Mouse (Mus musculus): ENCODE data around the gene Hist1h4m. TPM values are rescaled to one million over a fixed set of nuclear protein-coding genes. Genes with fewer than 3 reads are reported as not detected.

The Hist1h4m gene
- total RNA-seq, 2 experiments from 2014 or later, result 77.6 to 860 TPM

Other genes starting within 250 kb of the Hist1h4m start
Only the 30 nearest of the 31 such genes appear.
- not detected in 2 replicates for gene Olfr1364, start 230.0 kb upstream of the Hist1h4m start, total RNA-seq (2015; ENCODE audit: low replicate concordance)
- gene Olfr1364, start 230.0 kb upstream of the Hist1h4m start, total RNA-seq (2017; ENCODE audit: low replicate concordance), result not detected in 2 replicates
- gene Olfr1362, start 197.7 kb upstream of the Hist1h4m start, total RNA-seq (2015; ENCODE audit: low replicate concordance), result not detected in 2 replicates
- not detected in 2 replicates for gene Olfr1362, start 197.7 kb upstream of the Hist1h4m start, total RNA-seq (2017; ENCODE audit: low replicate concordance)
- not detected in 2 replicates for gene Olfr11, start 169.2 kb upstream of the Hist1h4m start, total RNA-seq (2015; ENCODE audit: low replicate concordance)
- not detected in 2 replicates for gene Olfr11, start 169.2 kb upstream of the Hist1h4m start, total RNA-seq (2017; ENCODE audit: low replicate concordance)
- not detected in 2 replicates for gene Olfr1361, start 148.4 kb upstream of the Hist1h4m start, total RNA-seq (2015; ENCODE audit: low replicate concordance)
- gene Olfr1361, start 148.4 kb upstream of the Hist1h4m start, total RNA-seq (2017; ENCODE audit: low replicate concordance), result not detected in 2 replicates
- gene Olfr1360, start 134.3 kb upstream of the Hist1h4m start, total RNA-seq (2015; ENCODE audit: low replicate concordance), result not detected in 2 replicates
- not detected in 2 replicates for gene Olfr1360, start 134.3 kb upstream of the Hist1h4m start, total RNA-seq (2017; ENCODE audit: low replicate concordance)
- not detected in 2 replicates for gene Olfr1359, start 113.6 kb upstream of the Hist1h4m start, total RNA-seq (2015; ENCODE audit: low replicate concordance)
- gene Olfr1359, start 113.6 kb upstream of the Hist1h4m start, total RNA-seq (2017; ENCODE audit: low replicate concordance), result 0.34 and 0.42 TPM in 2 replicates
- gene Hist1h2bl, start 95.6 kb upstream of the Hist1h4m start, total RNA-seq (2015; ENCODE audit: low replicate concordance), result 91.5 and 110 TPM in 2 replicates
- gene Hist1h2bl, start 95.6 kb upstream of the Hist1h4m start, total RNA-seq (2017; ENCODE audit: low replicate concordance), result 213 and 268 TPM in 2 replicates
- gene Hist1h2ai, start 95.3 kb upstream of the Hist1h4m start, total RNA-seq (2015; ENCODE audit: low replicate concordance), result 6.1 TPM in 1 of 2 replicates, not detected in the other
- gene Hist1h2ai, start 95.3 kb upstream of the Hist1h4m start, total RNA-seq (2017; ENCODE audit: low replicate concordance), result 1,027 and 1,342 TPM in 2 replicates
- 16.7 TPM in 1 of 2 replicates, not detected in the other for gene Hist1h3h, start 94.1 kb upstream of the Hist1h4m start, total RNA-seq (2015; ENCODE audit: low replicate concordance)
- 69.1 and 159 TPM in 2 replicates for gene Hist1h3h, start 94.1 kb upstream of the Hist1h4m start, total RNA-seq (2017; ENCODE audit: low replicate concordance)
- 65.8 and 82.8 TPM in 2 replicates for gene Hist1h2bm, start 89.7 kb upstream of the Hist1h4m start, total RNA-seq (2015; ENCODE audit: low replicate concordance)
- 254 and 277 TPM in 2 replicates for gene Hist1h2bm, start 89.7 kb upstream of the Hist1h4m start, total RNA-seq (2017; ENCODE audit: low replicate concordance)
- gene Hist1h4j, start 76.7 kb upstream of the Hist1h4m start, total RNA-seq (2015; ENCODE audit: low replicate concordance), result not detected in 2 replicates
- gene Hist1h4j, start 76.7 kb upstream of the Hist1h4m start, total RNA-seq (2017; ENCODE audit: low replicate concordance), result 148 and 152 TPM in 2 replicates
- gene Hist1h4k, start 61.2 kb upstream of the Hist1h4m start, total RNA-seq (2015; ENCODE audit: low replicate concordance), result 10.4 and 16.9 TPM in 2 replicates
- 714 and 903 TPM in 2 replicates for gene Hist1h4k, start 61.2 kb upstream of the Hist1h4m start, total RNA-seq (2017; ENCODE audit: low replicate concordance)
- gene Hist1h2ak, start 57.9 kb upstream of the Hist1h4m start, total RNA-seq (2015; ENCODE audit: low replicate concordance), result 39.2 and 75.4 TPM in 2 replicates
- 730 and 899 TPM in 2 replicates for gene Hist1h2ak, start 57.9 kb upstream of the Hist1h4m start, total RNA-seq (2017; ENCODE audit: low replicate concordance)
- gene Hist1h2bn, start 57.6 kb upstream of the Hist1h4m start, total RNA-seq (2015; ENCODE audit: low replicate concordance), result 229 and 365 TPM in 2 replicates
- 952 and 1,236 TPM in 2 replicates for gene Hist1h2bn, start 57.6 kb upstream of the Hist1h4m start, total RNA-seq (2017; ENCODE audit: low replicate concordance)
- 491 and 530 TPM in 2 replicates for gene Hist1h1b, start 31.1 kb upstream of the Hist1h4m start, total RNA-seq (2015; ENCODE audit: low replicate concordance)
- 1,333 and 2,653 TPM in 2 replicates for gene Hist1h1b, start 31.1 kb upstream of the Hist1h4m start, total RNA-seq (2017; ENCODE audit: low replicate concordance)
- gene Hist1h3i, start 28.4 kb upstream of the Hist1h4m start, total RNA-seq (2015; ENCODE audit: low replicate concordance), result 143 and 204 TPM in 2 replicates
- gene Hist1h3i, start 28.4 kb upstream of the Hist1h4m start, total RNA-seq (2017; ENCODE audit: low replicate concordance), result 142 and 186 TPM in 2 replicates
- gene Hist1h2an, start 24.5 kb upstream of the Hist1h4m start, total RNA-seq (2015; ENCODE audit: low replicate concordance), result not detected in 2 replicates
- 456 and 497 TPM in 2 replicates for gene Hist1h2an, start 24.5 kb upstream of the Hist1h4m start, total RNA-seq (2017; ENCODE audit: low replicate concordance)
- 4.4 and 5.8 TPM in 2 replicates for gene Hist1h2bp, start 24.3 kb upstream of the Hist1h4m start, total RNA-seq (2015; ENCODE audit: low replicate concordance)
- gene Hist1h2bp, start 24.3 kb upstream of the Hist1h4m start, total RNA-seq (2017; ENCODE audit: low replicate concordance), result 33.7 and 47.3 TPM in 2 replicates
- gene Hist1h2bq, start 1.5 kb upstream of the Hist1h4m start, total RNA-seq (2015; ENCODE audit: low replicate concordance), result 197 and 261 TPM in 2 replicates
- 24.3 and 156 TPM in 2 replicates for gene Hist1h2bq, start 1.5 kb upstream of the Hist1h4m start, total RNA-seq (2017; ENCODE audit: low replicate concordance)
- gene Hist1h2ao, start 1.3 kb upstream of the Hist1h4m start, total RNA-seq (2015; ENCODE audit: low replicate concordance), result 63.1 and 86.1 TPM in 2 replicates
- gene Hist1h2ao, start 1.3 kb upstream of the Hist1h4m start, total RNA-seq (2017; ENCODE audit: low replicate concordance), result 517 TPM in 1 of 2 replicates, not detected in the other
- 6.9 and 21.5 TPM in 2 replicates for gene Hist1h4n, start 20.4 kb downstream of the Hist1h4m start, total RNA-seq (2015; ENCODE audit: low replicate concordance)
- 699 and 712 TPM in 2 replicates for gene Hist1h4n, start 20.4 kb downstream of the Hist1h4m start, total RNA-seq (2017; ENCODE audit: low replicate concordance)
- gene Hist1h2ap, start 21.8 kb downstream of the Hist1h4m start, total RNA-seq (2015; ENCODE audit: low replicate concordance), result 40.2 and 52.7 TPM in 2 replicates
- 924 and 2,814 TPM in 2 replicates for gene Hist1h2ap, start 21.8 kb downstream of the Hist1h4m start, total RNA-seq (2017; ENCODE audit: low replicate concordance)
- 215 and 279 TPM in 2 replicates for gene Hist1h2br, start 22.0 kb downstream of the Hist1h4m start, total RNA-seq (2015; ENCODE audit: low replicate concordance)
- gene Hist1h2br, start 22.0 kb downstream of the Hist1h4m start, total RNA-seq (2017; ENCODE audit: low replicate concordance), result 157 and 261 TPM in 2 replicates
- gene Zfp184, start 133.3 kb downstream of the Hist1h4m start, total RNA-seq (2015; ENCODE audit: low replicate concordance), result 0.19 and 2.9 TPM in 2 replicates
- 0.34 and 2.5 TPM in 2 replicates for gene Zfp184, start 133.3 kb downstream of the Hist1h4m start, total RNA-seq (2017; ENCODE audit: low replicate concordance)
- gene Pom121l2, start 169.4 kb downstream of the Hist1h4m start, total RNA-seq (2015; ENCODE audit: low replicate concordance), result not detected in 2 replicates
- gene Pom121l2, start 169.4 kb downstream of the Hist1h4m start, total RNA-seq (2017; ENCODE audit: low replicate concordance), result not detected in 2 replicates
- 2.7 and 6.3 TPM in 2 replicates for gene Prss16, start 198.0 kb downstream of the Hist1h4m start, total RNA-seq (2015; ENCODE audit: low replicate concordance)
- gene Prss16, start 198.0 kb downstream of the Hist1h4m start, total RNA-seq (2017; ENCODE audit: low replicate concordance), result 1.8 and 2.2 TPM in 2 replicates
- 2.5 TPM in 1 of 2 replicates, not detected in the other for gene Hist1h2ah, start 223.8 kb downstream of the Hist1h4m start, total RNA-seq (2015; ENCODE audit: low replicate concordance)
- gene Hist1h2ah, start 223.8 kb downstream of the Hist1h4m start, total RNA-seq (2017; ENCODE audit: low replicate concordance), result 462 and 930 TPM in 2 replicates
- gene Hist1h2bk, start 224.1 kb downstream of the Hist1h4m start, total RNA-seq (2015; ENCODE audit: low replicate concordance), result 14.6 and 64.4 TPM in 2 replicates
- 627 and 660 TPM in 2 replicates for gene Hist1h2bk, start 224.1 kb downstream of the Hist1h4m start, total RNA-seq (2017; ENCODE audit: low replicate concordance)
- gene Hist1h4i, start 229.6 kb downstream of the Hist1h4m start, total RNA-seq (2015; ENCODE audit: low replicate concordance), result 32.4 and 38.2 TPM in 2 replicates
- 129 and 151 TPM in 2 replicates for gene Hist1h4i, start 229.6 kb downstream of the Hist1h4m start, total RNA-seq (2017; ENCODE audit: low replicate concordance)
- gene Hist1h2ag, start 231.2 kb downstream of the Hist1h4m start, total RNA-seq (2015; ENCODE audit: low replicate concordance), result 3.7 and 12.3 TPM in 2 replicates
- gene Hist1h2ag, start 231.2 kb downstream of the Hist1h4m start, total RNA-seq (2017; ENCODE audit: low replicate concordance), result 705 and 715 TPM in 2 replicates

All from erythroblast, adult 5-6 weeks (primary cell).